Mouse (Mus musculus): Measurements from ENCODE around the gene Selenom.

- TF ChIP-seq POLR2A (IDR thresholded peaks at IDR 0.05; ENCODE audit: extremely low read depth, insufficient read depth, low read length) (no peak), CTCF (IDR thresholded peaks at IDR 0.05; ENCODE audit: extremely low read depth, insufficient read depth, low read length) (no peak)
Observed at GRCm38 (mm10) chr11:3538341-3538740, 23.9 kb downstream of the Selenom start.
